Mouse (Mus musculus) stomach, postnatal 0 days (tissue): Measurements from ENCODE around the gene 1810055G02Rik.

Experiments
- CTCF ChIP-seq: IDR thresholded peaks from 2 replicates; pipeline ENCODE4 v1.5.1; 2016; ENCODE audit warnings: antibody characterized with exemption, low read depth, mild to moderate bottlenecking, moderate library complexity
- EP300 ChIP-seq: optimal IDR thresholded peaks from 2 replicates; pipeline ENCODE3; 2016; ENCODE audit warnings: antibody characterized with exemption

DNA sequence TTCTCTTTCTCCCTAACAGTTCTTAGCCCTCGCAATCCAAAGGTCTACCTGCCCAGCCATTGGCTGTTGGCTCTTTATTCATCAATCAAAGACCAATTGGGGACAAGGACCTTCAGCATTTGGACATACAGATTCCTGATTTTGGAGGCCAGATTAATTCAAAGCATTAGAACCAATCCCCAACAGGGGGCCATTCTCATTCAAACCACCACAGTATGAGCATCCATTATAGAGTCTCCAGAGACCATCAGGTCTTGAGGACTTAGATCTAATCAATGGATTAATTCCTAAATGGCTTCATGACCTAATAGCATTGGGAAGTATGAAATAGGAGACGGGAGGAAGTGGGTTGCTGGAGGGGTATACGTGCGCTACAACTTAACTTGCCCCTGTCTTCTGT, 5.6 kb upstream of the 1810055G02Rik start:
- TF ChIP-seq CTCF: no peak
- TF ChIP-seq EP300: no peak
